Mouse (Mus musculus) forebrain, embryonic 12.5 days (tissue): ENCODE measurements around the gene Cabp1. TPM values are rescaled to one million over a fixed set of nuclear protein-coding genes. Genes with fewer than 3 reads are reported as not detected.
"Not testable (repeated sequence)": the region's sequence is repeated elsewhere in the genome, so short reads cannot be mapped to it uniquely, and the experiment has no call there.

Experiments used
- ATAC-seq: fragments of 200-750 bp; cut with Nextera tagmentation; 2 replicates; pipeline ENCODE4 v1.8.0; 2017; ENCODE audit warnings: moderate TSS enrichment; ENCODE audit not compliant: low FRiP score
- H3K27ac ChIP-seq: fragments of 300-500 bp; sonication (generic); 2 replicates; pipeline ENCODE4 v1.5.1; 2016; ENCODE audit warnings: mild to moderate bottlenecking
- H3K27me3 ChIP-seq: fragments of 300-500 bp; sonication (generic); 2 replicates; pipeline ENCODE4 v1.6.1; 2016; ENCODE audit warnings: mild to moderate bottlenecking
- H3K36me3 ChIP-seq: fragments of 300-500 bp; sonication (generic); replicated peaks from 2 replicates; pipeline ENCODE4 v1.6.1; 2016; ENCODE audit warnings: mild to moderate bottlenecking
- H3K4me1 ChIP-seq: fragments of 300-500 bp; sonication (generic); 2 replicates; pipeline ENCODE4 v1.6.1; 2016
- H3K4me2 ChIP-seq: fragments of 300-500 bp; sonication (generic); 2 replicates; pipeline ENCODE4 v1.6.1; 2016; ENCODE audit warnings: mild to moderate bottlenecking, moderate library complexity
- H3K4me3 ChIP-seq: fragments of 300-500 bp; sonication (generic); replicated peaks from 2 replicates; pipeline ENCODE4 v1.5.1; 2016; ENCODE audit warnings: mild to moderate bottlenecking
- H3K9ac ChIP-seq: fragments of 300-500 bp; sonication (generic); 2 replicates; pipeline ENCODE4 v1.6.1; 2016; ENCODE audit warnings: mild to moderate bottlenecking
- H3K9me3 ChIP-seq: fragments of 300-500 bp; sonication (generic); 2 replicates; pipeline ENCODE4 v1.6.1; 2016
- WGBS: fragments of 180-500 bp; shearing (Covaris S2); methylation state at CpG from one replicate; pipeline ENCODE4 v1.1.7; 2016; 5-methylcytosine and 5-hydroxymethylcytosine counted together
- polyA plus RNA-seq: library from polyadenylated mRNA; unstranded; fragments of >200 nt; fragmentation: Nextera tagmentation; extraction: Ambion mirVana; gene quantifications from 2 replicates; pipeline ENCODE4 v1.2.1, GENCODE M21; 2016

The Cabp1 gene
- polyA plus RNA-seq, 1 experiment from 2014 or later, result 6.1 TPM

GRCm38 (mm10) chr5:115155156-115155631 lies 39.0 kb downstream of the Cabp1 start:
- H3K4me1 ChIP-seq, result peaks cover 45% of the 10 kb centered on the region
- 77% methylated on average over 13 of the region's 13 CpGs for WGBS
- H3K4me3 ChIP-seq, result peak overlapping the region; percentile 6; the same call in 1 of the 2 replicates
- no peaks in the 10 kb centered on the region for H3K27me3 ChIP-seq
- peak overlapping the region; percentile 97 for H3K9ac ChIP-seq
- no peak for ATAC-seq
- H3K4me2 ChIP-seq, result peak overlapping the region; percentile 79
- no peaks in the 10 kb centered on the region for H3K9me3 ChIP-seq
- no peak overlapping the region for H3K27ac ChIP-seq
- peaks cover 19% of the 10 kb centered on the region for H3K36me3 ChIP-seq

DNA sequence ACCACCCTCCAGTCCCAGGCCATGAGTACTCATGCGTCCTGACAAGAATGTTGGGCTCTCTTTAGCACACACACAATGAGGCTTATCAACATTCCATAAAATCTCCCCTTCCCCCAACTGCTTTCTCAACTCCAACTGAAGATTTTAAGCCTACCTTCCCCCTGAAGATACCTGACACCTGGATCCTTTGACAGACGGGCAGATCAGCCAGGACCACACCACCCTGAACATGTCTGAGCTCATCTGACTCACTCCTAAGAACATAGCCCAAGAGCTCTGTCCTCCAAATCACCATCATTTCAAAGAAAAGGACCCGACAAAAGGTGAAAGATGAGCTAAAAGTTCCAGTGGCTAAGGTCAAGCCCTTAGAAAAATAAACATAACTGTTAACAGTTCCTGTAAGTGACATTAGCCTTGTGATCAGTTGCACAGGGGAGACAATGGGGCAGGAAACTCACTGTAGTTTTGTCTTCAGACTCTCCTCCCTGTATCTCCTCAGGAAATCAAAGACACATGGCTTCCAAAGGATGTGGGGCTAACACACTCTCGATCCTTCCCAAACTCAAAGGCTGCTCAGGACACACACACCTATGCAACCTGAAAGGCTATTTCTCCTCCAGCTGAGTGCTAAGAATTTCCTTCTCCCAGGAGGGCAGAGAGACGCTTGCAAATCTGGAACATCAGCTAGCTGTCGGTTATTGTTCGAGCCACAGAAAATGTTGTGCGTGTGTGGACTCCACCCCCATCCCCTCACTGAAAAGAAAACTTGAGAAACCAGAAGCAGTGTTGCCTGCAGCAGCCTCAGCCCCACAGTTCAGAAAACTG lies 41.8 kb downstream of the Cabp1 start:
- H3K27ac ChIP-seq, result no peak overlapping the region
- H3K4me3 ChIP-seq, result no peak overlapping the region
- H3K9me3 ChIP-seq, result no peaks in the 10 kb centered on the region
- no peaks in the 10 kb centered on the region for H3K27me3 ChIP-seq
- peaks cover 38% of the 10 kb centered on the region for H3K4me1 ChIP-seq
- H3K4me2 ChIP-seq, result no peak overlapping the region
- ATAC-seq, result no peak
- WGBS, result 72% methylated on average over 8 of the region's 8 CpGs
- H3K9ac ChIP-seq, result no peak overlapping the region
- peaks cover 46% of the 10 kb centered on the region for H3K36me3 ChIP-seq

DNA sequence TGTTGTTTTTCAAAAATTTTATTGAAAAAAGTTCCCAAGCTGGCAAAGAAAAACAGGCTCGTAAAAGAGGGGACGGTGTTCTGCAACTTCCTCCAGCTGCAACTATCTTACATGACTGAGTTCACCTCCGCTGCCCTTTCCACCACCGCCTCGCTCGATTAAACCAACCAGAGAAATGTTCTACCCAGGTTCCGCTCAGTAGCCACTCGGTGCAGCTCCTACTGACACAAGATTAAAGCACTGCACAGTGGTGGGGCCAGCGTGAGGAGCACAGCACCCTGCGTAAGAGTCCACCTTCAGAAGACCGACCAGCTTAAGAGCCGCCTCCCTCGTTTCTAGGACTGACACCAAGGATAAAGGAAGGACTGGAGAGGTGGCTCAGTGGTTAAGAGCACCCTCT lies 42.7 kb downstream of the Cabp1 start:
- Histone ChIP-seq H3K9me3 (no peaks in the 10 kb centered on the region), H3K4me1 (peaks cover 29% of the 10 kb centered on the region), H3K27me3 (no peaks in the 10 kb centered on the region), H3K9ac (no peak overlapping the region), H3K27ac (no peak overlapping the region), H3K4me3 (no peak overlapping the region), H3K4me2 (no peak overlapping the region), H3K36me3 (peaks cover 54% of the 10 kb centered on the region)
- 90% methylated on average over 13 of the region's 13 CpGs for WGBS
- no peak for ATAC-seq

- WGBS, result 86% methylated on average over 5 of the region's 5 CpGs
- H3K9ac ChIP-seq, result no peak overlapping the region
- peaks cover 25% of the 10 kb centered on the region for H3K4me1 ChIP-seq
- H3K27ac ChIP-seq, result no peak overlapping the region
- no peak overlapping the region for H3K4me3 ChIP-seq
- H3K36me3 ChIP-seq, result peaks cover 59% of the 10 kb centered on the region
- no peaks in the 10 kb centered on the region for H3K9me3 ChIP-seq
- no peaks in the 10 kb centered on the region for H3K27me3 ChIP-seq
- H3K4me2 ChIP-seq, result no peak overlapping the region
- ATAC-seq, result no peak
These were observed 43.2 kb downstream of the Cabp1 start for GRCm38 (mm10) chr5:115150991-115151390.

DNA sequence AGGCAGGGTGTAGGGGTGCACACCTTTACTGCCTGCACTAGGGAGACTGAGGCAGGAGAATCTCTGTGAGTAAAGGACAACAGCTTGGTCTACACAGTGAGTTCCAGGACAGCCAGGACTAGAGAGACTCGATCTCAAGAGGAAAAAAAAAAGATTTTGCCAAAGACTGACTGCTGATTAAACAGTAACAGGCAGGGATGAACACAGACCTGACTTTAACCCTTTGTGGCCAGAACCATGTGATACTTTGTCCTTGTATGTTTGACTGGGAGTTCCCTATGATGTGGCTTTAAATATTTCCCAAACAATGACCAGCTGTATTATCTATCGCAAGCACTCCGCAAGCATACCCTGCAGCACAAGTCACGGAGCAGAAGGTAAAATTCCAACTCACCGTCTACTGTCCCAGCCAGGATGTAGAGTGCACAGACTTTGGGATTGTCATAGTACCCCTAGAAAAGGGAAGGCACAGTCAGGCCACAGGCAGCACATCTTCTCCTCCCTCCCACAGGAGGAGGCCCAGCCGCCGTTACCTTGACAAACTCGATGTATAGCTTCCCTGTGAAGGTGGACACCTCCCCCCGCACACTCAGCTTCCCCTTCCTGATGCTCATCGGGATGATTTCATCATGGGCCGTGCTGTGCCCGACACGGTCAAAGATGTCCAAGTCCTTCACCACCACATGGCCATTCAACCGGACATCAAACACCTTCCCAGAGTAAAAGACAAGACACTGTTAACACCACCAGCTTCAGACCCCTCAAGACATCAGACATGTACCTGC lies 44.3 kb downstream of the Cabp1 start:
- H3K9ac ChIP-seq, result no peak overlapping the region
- no peak overlapping the region for H3K4me3 ChIP-seq
- H3K36me3 ChIP-seq, result peaks cover 70% of the 10 kb centered on the region
- H3K4me2 ChIP-seq, result no peak overlapping the region
- 97% methylated on average over 14 of the region's 14 CpGs for WGBS
- no peak overlapping the region for H3K27ac ChIP-seq
- no peaks in the 10 kb centered on the region for H3K9me3 ChIP-seq
- H3K27me3 ChIP-seq, result no peaks in the 10 kb centered on the region
- H3K4me1 ChIP-seq, result peaks cover 13% of the 10 kb centered on the region
- ATAC-seq, result no peak

DNA sequence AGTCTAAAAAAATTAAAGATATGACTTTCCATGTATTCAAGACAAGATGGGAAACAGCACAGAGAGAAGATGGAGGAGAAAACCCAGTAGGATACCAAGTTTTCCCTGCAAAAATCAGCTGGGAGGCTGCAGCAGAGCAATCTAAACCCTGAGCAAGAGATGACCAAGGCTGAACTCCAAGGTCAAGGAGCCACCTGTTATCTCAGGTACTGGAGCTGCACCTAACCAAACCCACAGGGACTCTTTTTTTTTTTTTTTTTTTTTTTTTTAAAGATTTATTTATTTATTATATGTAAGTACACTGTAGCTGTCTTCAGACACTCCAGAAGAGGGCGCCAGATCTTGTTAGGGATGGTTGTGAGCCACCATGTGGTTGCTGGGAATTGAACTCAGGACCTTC lies 45.3 kb downstream of the Cabp1 start:
- no CpG with 5 or more reads among the region's 1 CpGs for WGBS
- not testable (repeated sequence) for ATAC-seq, H3K27ac ChIP-seq, H3K27me3 ChIP-seq, H3K4me1 ChIP-seq, H3K4me3 ChIP-seq, H3K9me3 ChIP-seq, H3K4me2 ChIP-seq, H3K9ac ChIP-seq
- H3K36me3 ChIP-seq, result peaks cover 78% of the 10 kb centered on the region

DNA sequence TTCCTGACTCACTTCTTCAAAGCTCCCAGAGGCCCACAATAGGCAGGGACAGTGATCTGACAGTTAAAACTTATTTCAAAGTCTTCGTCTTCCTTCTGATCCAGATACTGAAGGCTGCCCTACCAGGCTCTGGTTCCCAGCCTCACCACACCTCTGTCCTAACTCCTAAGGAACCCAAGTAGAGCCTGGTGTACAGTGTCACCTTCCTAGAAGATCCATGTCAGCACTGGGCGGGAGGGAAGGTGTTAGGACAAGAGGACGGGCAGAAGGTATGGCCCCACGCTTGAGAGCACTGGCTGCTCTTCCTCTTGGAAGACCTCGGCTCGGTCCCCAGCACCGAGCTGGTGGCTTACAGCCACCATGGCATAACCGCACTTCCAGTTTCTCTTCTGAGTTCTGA lies 45.8 kb downstream of the Cabp1 start:
- Histone ChIP-seq H3K4me3 (no peak overlapping the region), H3K4me1 (peaks cover 4% of the 10 kb centered on the region), H3K9ac (no peak overlapping the region), H3K27me3 (no peaks in the 10 kb centered on the region), H3K27ac (no peak overlapping the region), H3K36me3 (peaks cover 76% of the 10 kb centered on the region), H3K9me3 (no peaks in the 10 kb centered on the region), H3K4me2 (no peak overlapping the region)
- WGBS, result 95% methylated on average over 8 of the region's 8 CpGs
- ATAC-seq, result no peak

DNA sequence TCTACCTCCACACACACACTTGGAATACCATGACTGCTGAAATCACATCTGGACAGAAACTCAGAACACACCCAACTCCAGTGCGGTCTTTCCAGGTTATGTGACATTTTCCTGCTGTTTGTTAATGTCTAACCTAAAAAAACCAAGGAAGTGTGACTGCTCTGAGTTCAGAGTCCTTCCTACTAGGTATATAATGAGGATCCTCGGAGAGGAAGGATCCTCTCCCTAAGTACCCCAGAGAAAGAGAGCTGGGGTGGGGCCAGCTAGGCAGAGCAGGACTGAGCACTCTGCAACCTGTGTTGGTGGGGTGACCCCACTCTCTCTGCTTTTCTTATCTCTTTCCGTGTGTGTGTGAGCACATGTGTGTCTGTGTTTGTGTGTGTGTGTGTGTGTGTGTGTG lies 46.8 kb downstream of the Cabp1 start:
- Histone ChIP-seq H3K4me1 (0 out of 2 replicates have a peak, but pooled peaks cover 6% of the 10 kb centered on the region), H3K4me2 (no peak overlapping the region), H3K27me3 (no peaks in the 10 kb centered on the region), H3K9me3 (no peaks in the 10 kb centered on the region), H3K4me3 (no peak overlapping the region), H3K36me3 (peaks cover 72% of the 10 kb centered on the region), H3K9ac (no peak overlapping the region), H3K27ac (no peak overlapping the region)
- no peak for ATAC-seq
- WGBS, result 94% methylated on average over 3 of the region's 3 CpGs

DNA sequence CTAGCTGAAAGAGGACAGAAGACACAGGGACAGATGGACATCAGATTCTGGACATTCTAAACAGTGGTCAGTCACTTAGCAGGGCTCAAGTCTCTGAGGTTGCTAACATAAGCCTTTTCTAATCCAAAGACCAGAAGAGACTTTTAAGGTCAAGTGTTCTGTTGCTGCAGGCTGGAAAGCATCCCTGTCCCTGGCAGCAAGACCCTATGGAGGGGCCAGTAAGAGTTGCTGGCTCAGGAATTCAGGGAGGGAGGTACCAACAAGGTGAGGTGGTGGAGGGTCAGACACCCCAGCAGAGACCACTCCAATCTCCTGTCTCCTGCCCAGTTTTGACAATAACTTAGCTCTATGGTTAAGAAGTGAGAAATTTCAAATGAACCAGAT lies 47.4 kb downstream of the Cabp1 start:
- no peaks in the 10 kb centered on the region for H3K9me3 ChIP-seq
- ATAC-seq, result no peak
- peaks cover 72% of the 10 kb centered on the region for H3K36me3 ChIP-seq

DNA sequence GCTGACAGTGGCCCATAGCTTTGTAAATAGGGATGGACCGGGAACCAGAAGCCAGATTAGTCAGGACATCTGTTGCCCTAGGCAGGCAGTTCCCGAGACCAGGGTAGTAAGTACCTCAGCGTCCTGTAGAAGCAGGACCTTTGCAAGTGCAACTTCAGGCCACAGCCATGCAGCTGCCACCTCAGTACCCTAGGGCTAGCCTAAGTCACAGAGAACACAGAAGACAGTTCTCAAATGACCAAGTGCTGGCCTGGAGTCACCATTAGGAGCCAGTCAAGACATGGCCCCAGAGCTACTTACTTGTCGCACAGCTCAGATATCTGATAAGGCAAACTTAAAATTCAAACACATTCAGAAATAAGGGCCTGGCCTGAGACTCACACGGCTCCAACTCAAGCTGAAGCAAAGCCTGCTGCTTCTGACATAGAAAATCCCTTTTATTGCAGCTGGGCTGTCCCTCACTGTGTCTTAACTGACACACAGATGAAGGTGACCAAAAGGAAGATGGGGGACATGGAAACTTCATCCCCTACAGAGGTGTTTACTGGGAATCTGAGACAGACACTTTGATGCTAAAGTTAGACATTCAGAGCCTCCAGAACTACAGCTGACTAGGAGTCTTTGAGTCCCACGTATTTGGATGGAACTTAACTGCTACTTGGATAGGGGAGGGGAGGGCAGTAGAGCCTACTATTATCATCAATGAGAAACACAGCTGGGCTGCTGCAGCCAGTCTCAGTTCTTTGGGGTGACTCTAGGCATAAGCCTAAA lies 48.0 kb downstream of the Cabp1 start:
- Histone ChIP-seq H3K9ac (no peak overlapping the region), H3K27me3 (no peaks in the 10 kb centered on the region), H3K4me3 (no peak overlapping the region), H3K27ac (no peak overlapping the region), H3K4me1 (0 out of 2 replicates have a peak, but pooled peaks cover 6% of the 10 kb centered on the region), H3K4me2 (no peak overlapping the region), H3K9me3 (no peaks in the 10 kb centered on the region), H3K36me3 (peaks cover 68% of the 10 kb centered on the region)
- no peak for ATAC-seq
- WGBS, result 79% methylated on average over 6 of the region's 6 CpGs

More for the DNA sequence above, 47.4 kb downstream of the Cabp1 start:
- H3K27ac ChIP-seq, result no peak overlapping the region
- H3K27me3 ChIP-seq, result no peaks in the 10 kb centered on the region
- H3K4me2 ChIP-seq, result no peak overlapping the region
- H3K9ac ChIP-seq, result no peak overlapping the region
- H3K4me3 ChIP-seq, result no peak overlapping the region
- 0 out of 2 replicates have a peak, but pooled peaks cover 6% of the 10 kb centered on the region for H3K4me1 ChIP-seq

- WGBS, result 79% methylated on average over 11 of the region's 11 CpGs
These were observed 48.8 kb downstream of the Cabp1 start for GRCm38 (mm10) chr5:115145253-115145968.

More at GRCm38 (mm10) chr5:115145253-115145968, 48.8 kb downstream of the Cabp1 start:
- no peak for ATAC-seq
- H3K4me3 ChIP-seq, result no peak overlapping the region
- H3K27me3 ChIP-seq, result no peaks in the 10 kb centered on the region
- no peaks in the 10 kb centered on the region for H3K9me3 ChIP-seq
- H3K4me1 ChIP-seq, result 0 out of 2 replicates have a peak, but pooled peaks cover 6% of the 10 kb centered on the region
- H3K9ac ChIP-seq, result no peak overlapping the region; the same call in 1 of the 2 replicates
- H3K4me2 ChIP-seq, result no peak overlapping the region
- no peak overlapping the region for H3K27ac ChIP-seq
- H3K36me3 ChIP-seq, result peaks cover 62% of the 10 kb centered on the region
